Mouse (Mus musculus): ENCODE results near the gene Ptpn9. TPM values are rescaled to one million over a fixed set of nuclear protein-coding genes. Genes with fewer than 3 reads are reported as not detected.
"Not testable (repeated sequence)": the region's sequence is repeated elsewhere in the genome, so short reads cannot be mapped to it uniquely, and the experiment has no call there.

Ptpn9 gene
- total and polyA plus RNA-seq, 2 experiments from 2014 or later: 22.5 to 53.5 TPM

DNA sequence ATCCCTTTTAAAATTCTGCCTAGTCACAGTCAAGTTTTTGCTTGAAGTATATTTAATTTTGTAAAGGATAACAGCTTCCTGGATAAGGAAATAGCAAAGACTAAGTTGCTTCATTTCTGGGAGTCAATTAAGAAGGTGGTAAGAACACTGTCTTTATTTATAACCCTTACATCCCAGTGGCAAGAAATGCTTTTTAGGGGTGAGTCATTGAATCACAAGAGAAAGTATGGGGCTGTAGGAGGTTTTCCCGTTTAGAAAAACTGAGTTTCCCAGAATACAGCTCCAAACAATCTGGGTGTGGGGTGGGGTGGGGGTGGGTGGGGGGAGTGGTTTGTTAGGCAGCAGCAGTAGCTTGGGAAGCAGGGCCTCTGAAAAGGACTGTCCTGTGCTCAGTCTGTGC is 13.2 kb upstream of the Ptpn9 start:
- no peak for ATAC-seq
- no peak for DNase-seq (ENCODE audit: low spot score)
- H3K4me3 ChIP-seq (ENCODE audit: low read length): no peak overlapping the region
- H3K9me3 ChIP-seq (ENCODE audit: low read length): no peaks in the 10 kb centered on the region
- H3K27ac ChIP-seq: no peak overlapping the region
- TF ChIP-seq CTCF (IDR thresholded peaks at IDR 0.05; ENCODE audit: low read depth): no peak
- no peaks in the 10 kb centered on the region for H3K27me3 ChIP-seq (ENCODE audit: insufficient read depth, low read length)
- no peak overlapping the region for H3K9ac ChIP-seq (replicated peaks; ENCODE audit: low read length)
- H3K36me3 ChIP-seq (ENCODE audit: insufficient read depth, low read length): peaks cover 16% of the 10 kb centered on the region; the same call in 1 of the 2 replicates
- no peaks in the 10 kb centered on the region for H3K4me1 ChIP-seq (ENCODE audit: insufficient read depth, low read length)
- H3K4me2 ChIP-seq (ENCODE audit: low read depth, low read length): no peak overlapping the region
- WGBS: 79% methylated on average over 1 of the region's 1 CpGs

- DNase-seq (ENCODE audit: low spot score): peak; percentile 65
- TF ChIP-seq CTCF (IDR thresholded peaks at IDR 0.05; ENCODE audit: low read depth): no peak
- no peaks in the 10 kb centered on the region for H3K36me3 ChIP-seq (ENCODE audit: insufficient read depth, low read length)
Measured at GRCm38 (mm10) chr9:56995198-56996027, 690 bp downstream of the Ptpn9 start.

GRCm38 (mm10) chr9:56996028-56996346 is 1.3 kb downstream of the Ptpn9 start:
- 0% methylated on average over 5 of the region's 5 CpGs for WGBS

More at GRCm38 (mm10) chr9:56995198-56996027, 690 bp downstream of the Ptpn9 start:
- H3K4me2 ChIP-seq (ENCODE audit: low read depth, low read length): peak overlapping the region; percentile 76
- H3K27me3 ChIP-seq (ENCODE audit: insufficient read depth, low read length): no peaks in the 10 kb centered on the region
- peak; percentile 53 for ATAC-seq
- WGBS: 2% methylated on average over 79 of the region's 80 CpGs
- H3K4me1 ChIP-seq (ENCODE audit: insufficient read depth, low read length): peaks cover 3% of the 10 kb centered on the region; the same call in 1 of the 2 replicates
- H3K9ac ChIP-seq (replicated peaks; ENCODE audit: low read length): peak overlapping the region; percentile 94
- no peaks in the 10 kb centered on the region for H3K9me3 ChIP-seq (ENCODE audit: low read length)
- H3K27ac ChIP-seq: peak overlapping the region; percentile 97
- peak overlapping the region; percentile 88 for H3K4me3 ChIP-seq (ENCODE audit: low read length)

DNA sequence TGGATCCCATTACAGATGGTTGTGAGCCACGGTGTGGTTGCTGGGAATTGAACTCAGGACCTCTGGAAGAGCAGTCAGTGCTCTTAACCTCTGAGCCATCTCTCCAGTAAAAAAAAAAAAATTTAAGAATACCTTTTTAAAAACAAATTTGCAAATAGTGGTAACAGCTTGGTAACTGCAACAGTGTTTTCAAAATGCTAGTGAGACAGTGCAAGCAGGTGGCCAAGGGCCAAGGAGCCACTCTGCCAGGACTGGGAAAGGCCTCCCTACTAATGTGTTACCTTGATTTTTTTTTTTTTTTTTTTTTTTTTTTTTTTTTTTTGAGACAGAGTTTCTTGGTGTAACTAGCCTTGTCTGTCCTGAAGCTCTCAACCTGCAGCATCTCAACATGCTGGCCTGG is 2.5 kb downstream of the Ptpn9 start:
- not testable (repeated sequence) for H3K9ac ChIP-seq (replicated peaks; ENCODE audit: low read length); DNase-seq (ENCODE audit: low spot score); H3K4me3 ChIP-seq (ENCODE audit: low read length); H3K27me3 ChIP-seq (ENCODE audit: insufficient read depth, low read length); H3K4me2 ChIP-seq (ENCODE audit: low read depth, low read length); H3K4me1 ChIP-seq (ENCODE audit: insufficient read depth, low read length); H3K27ac ChIP-seq; H3K9me3 ChIP-seq (ENCODE audit: low read length); ATAC-seq; H3K36me3 ChIP-seq (ENCODE audit: insufficient read depth, low read length)
- WGBS: 94% methylated on average over 1 of the region's 1 CpGs

More at GRCm38 (mm10) chr9:56996028-56996346, 1.3 kb downstream of the Ptpn9 start:
- H3K27ac ChIP-seq: peak overlapping the region; percentile 97
- H3K9me3 ChIP-seq (ENCODE audit: low read length): no peaks in the 10 kb centered on the region
- peak overlapping the region; percentile 94 for H3K9ac ChIP-seq (replicated peaks; ENCODE audit: low read length)
- H3K4me3 ChIP-seq (ENCODE audit: low read length): peak overlapping the region; percentile 88
- peak; percentile 25 for ATAC-seq
- peaks cover 3% of the 10 kb centered on the region; the same call in 1 of the 2 replicates for H3K4me1 ChIP-seq (ENCODE audit: insufficient read depth, low read length)
- peak; percentile 39 for DNase-seq (ENCODE audit: low spot score)
- H3K4me2 ChIP-seq (ENCODE audit: low read depth, low read length): peak overlapping the region; percentile 76
- H3K27me3 ChIP-seq (ENCODE audit: insufficient read depth, low read length): no peaks in the 10 kb centered on the region
- no peaks in the 10 kb centered on the region for H3K36me3 ChIP-seq (ENCODE audit: insufficient read depth, low read length)
- TF ChIP-seq CTCF (IDR thresholded peaks at IDR 0.05; ENCODE audit: low read depth): no peak

DNA sequence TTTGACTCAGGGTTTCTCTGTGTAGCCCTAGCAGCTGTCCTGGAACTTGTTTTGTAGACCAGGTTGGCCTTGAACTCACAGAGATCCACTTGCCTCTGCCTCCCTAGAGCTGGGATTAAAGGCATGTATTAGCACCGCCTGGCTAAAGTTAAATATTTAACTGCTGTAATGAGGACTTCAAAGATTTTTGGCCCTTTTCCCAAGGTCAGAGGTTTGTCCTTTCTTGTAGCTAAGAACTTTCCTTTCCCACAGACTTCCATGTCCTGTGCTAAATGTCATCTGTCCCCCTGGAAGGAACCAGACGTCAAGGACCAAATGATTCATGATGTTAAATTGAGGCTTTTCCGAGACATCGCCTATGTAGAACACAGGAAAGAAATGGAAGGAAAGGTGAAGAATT is 8.3 kb downstream of the Ptpn9 start:
- no peak for TF ChIP-seq CTCF (IDR thresholded peaks at IDR 0.05; ENCODE audit: low read depth)
- WGBS: 69% methylated on average over 4 of the region's 4 CpGs
- no peak overlapping the region for H3K9ac ChIP-seq (replicated peaks; ENCODE audit: low read length)
- H3K4me2 ChIP-seq (ENCODE audit: low read depth, low read length): no peak overlapping the region
- no peaks in the 10 kb centered on the region for H3K4me1 ChIP-seq (ENCODE audit: insufficient read depth, low read length)
- ATAC-seq (no peak), DNase-seq (ENCODE audit: low spot score) (no peak)
- no peak overlapping the region for H3K27ac ChIP-seq
- no peaks in the 10 kb centered on the region for H3K27me3 ChIP-seq (ENCODE audit: insufficient read depth, low read length)
- H3K36me3 ChIP-seq (ENCODE audit: insufficient read depth, low read length): no peaks in the 10 kb centered on the region
- no peak overlapping the region for H3K4me3 ChIP-seq (ENCODE audit: low read length)
- H3K9me3 ChIP-seq (ENCODE audit: low read length): no peaks in the 10 kb centered on the region

DNA sequence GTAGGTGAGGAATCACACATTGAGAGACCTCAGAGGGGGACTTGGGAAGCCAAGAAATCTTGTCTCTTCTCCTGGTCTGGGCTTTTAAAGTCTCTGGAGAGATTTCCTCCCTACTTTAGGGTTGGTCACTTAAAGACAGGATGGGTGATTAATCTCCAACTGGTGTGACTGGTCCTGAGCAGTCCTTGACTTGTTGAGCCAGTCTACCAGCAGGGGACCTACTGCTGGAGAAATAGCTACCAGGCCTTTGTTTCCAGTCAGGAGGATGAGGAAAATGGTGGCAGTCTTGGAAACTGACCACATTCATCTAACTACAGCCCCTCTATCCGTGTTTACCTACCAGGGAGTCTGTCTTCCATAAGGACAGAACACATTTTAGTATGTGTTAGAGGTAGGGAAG is 17.7 kb downstream of the Ptpn9 start:
- no peak for TF ChIP-seq CTCF (IDR thresholded peaks at IDR 0.05; ENCODE audit: low read depth)
- Histone ChIP-seq H3K27ac (no peak overlapping the region), H3K4me2 (ENCODE audit: low read depth, low read length) (no peak overlapping the region), H3K36me3 (ENCODE audit: insufficient read depth, low read length) (no peaks in the 10 kb centered on the region), H3K27me3 (ENCODE audit: insufficient read depth, low read length) (no peaks in the 10 kb centered on the region), H3K4me1 (ENCODE audit: insufficient read depth, low read length) (no peaks in the 10 kb centered on the region), H3K9ac (replicated peaks; ENCODE audit: low read length) (no peak overlapping the region), H3K9me3 (ENCODE audit: low read length) (no peaks in the 10 kb centered on the region), H3K4me3 (ENCODE audit: low read length) (no peak overlapping the region)
- DNase-seq (ENCODE audit: low spot score) (no peak), ATAC-seq (no peak)
- WGBS: 85% methylated on average over 1 of the region's 1 CpGs

GRCm38 (mm10) chr9:57012895-57013294 is 18.2 kb downstream of the Ptpn9 start:
- no peak for TF ChIP-seq CTCF (IDR thresholded peaks at IDR 0.05; ENCODE audit: low read depth)
- Histone ChIP-seq H3K4me3 (ENCODE audit: low read length) (no peak overlapping the region), H3K9ac (replicated peaks; ENCODE audit: low read length) (no peak overlapping the region), H3K4me1 (ENCODE audit: insufficient read depth, low read length) (no peaks in the 10 kb centered on the region), H3K4me2 (ENCODE audit: low read depth, low read length) (no peak overlapping the region), H3K9me3 (ENCODE audit: low read length) (no peaks in the 10 kb centered on the region), H3K27me3 (ENCODE audit: insufficient read depth, low read length) (no peaks in the 10 kb centered on the region), H3K36me3 (ENCODE audit: insufficient read depth, low read length) (no peaks in the 10 kb centered on the region), H3K27ac (no peak overlapping the region)
- 84% methylated on average over 4 of the region's 4 CpGs for WGBS
- ATAC-seq (no peak), DNase-seq (ENCODE audit: low spot score) (no peak)

All from hindbrain, postnatal 0 days (tissue).